Mouse (Mus musculus): ENCODE results near the gene Il23a. TPM values are rescaled to one million over a fixed set of nuclear protein-coding genes. Genes with fewer than 3 reads are reported as not detected.
A peak's percentile ranks its signal among the peaks of the same experiment; 100 is the strongest.

Il23a gene
- total and polyA plus RNA-seq, 3 experiments: 0.32 to 3.6 (median 0.49) TPM

- TF ChIP-seq CHD1 (IDR thresholded peaks at IDR 0.05; ENCODE audit: low read depth, low read length) (no peak), TBP (conservative IDR thresholded peaks at IDR 0.05; ENCODE audit: low read depth, low read length) (peak; percentile 73), JUN (IDR thresholded peaks at IDR 0.05; ENCODE audit: insufficient read depth, low read depth, low read length) (no peak), MAFK (IDR thresholded peaks at IDR 0.05; ENCODE audit: insufficient replicate concordance, low read length) (no peak)
Observed at GRCm38 (mm10) chr10:128337306-128338181, 39.0 kb upstream of the Il23a start, which contains the start of gene Cs (continued).

GRCm38 (mm10) chr10:128336597-128336996 lies 38.0 kb upstream of the Il23a start:
- no peak for DNase-seq (ENCODE audit: extremely low read depth)
- TF ChIP-seq IRF4 (IDR thresholded peaks at IDR 0.05; ENCODE audit: low read depth, low read length) (no peak), POLR2A (IDR thresholded peaks at IDR 0.05; ENCODE audit: low read depth, low read length) (no peak), POLR2AphosphoS2 (IDR thresholded peaks at IDR 0.05; ENCODE audit: low read depth, low read length) (no peak), JUN (IDR thresholded peaks at IDR 0.05; ENCODE audit: insufficient read depth, low read depth, low read length) (no peak), SIN3A (IDR thresholded peaks at IDR 0.05; ENCODE audit: low read length) (no peak), GABPA (IDR thresholded peaks at IDR 0.05; ENCODE audit: insufficient replicate concordance, low read depth, low read length) (no peak)
- Histone ChIP-seq H3K4me3 (replicated peaks in 1 of 3; ENCODE audit: low read depth in 2 of 3, low read length in 2 of 3, poor library complexity in 1 of 3) (peak overlapping the region; percentile 83 to 94 (median 94)), H3K4me2 (ENCODE audit: insufficient read depth, low read depth, poor library complexity, severe bottlenecking) (peak overlapping the region; percentile 82), H3K79me2 (replicated peaks; ENCODE audit: control insufficient read depth, extremely low read depth, insufficient read depth, poor library complexity, severe bottlenecking) (peaks cover 37% of the 10 kb centered on the region), H3K9ac (ENCODE audit: insufficient read depth, low read depth) (peak overlapping the region; percentile 86), H3K27ac (ENCODE audit: insufficient read depth, low read depth) (no peak overlapping the region), H3K9me3 (replicated peaks; ENCODE audit: low read length) (no peaks in the 10 kb centered on the region), H3K27me3 (replicated peaks) (no peaks in the 10 kb centered on the region), H3K36me3 (replicated peaks in 1 of 2; ENCODE audit: control insufficient read depth in 1 of 2, insufficient read depth in 1 of 2, low read length in 1 of 2) (peaks cover 3 to 18% of the 10 kb centered on the region in 2 experiments), H3K4me1 (ENCODE audit: control insufficient read depth in 1 of 2, insufficient read depth in 2 of 2) (peaks cover 10 to 37% of the 10 kb centered on the region in 2 experiments)
- dilution Hi-C loops (cut with MboI; ENCODE audit: extremely low pct_ligation_motif_present, extremely low pct_unique_long_range_greater_than_20kb, low sequenced_read_pairs) (no loop called here), in situ Hi-C loops (cut with MboI; ENCODE audit: low pct_ligation_motif_present, low pct_unique_long_range_greater_than_20kb, low sequenced_read_pairs) (no loop called here)

GRCm38 (mm10) chr10:128336195-128336594 lies 37.6 kb upstream of the Il23a start:
- H3K4me2 ChIP-seq (ENCODE audit: insufficient read depth, low read depth, poor library complexity, severe bottlenecking): peak overlapping the region; percentile 48
- H3K4me1 ChIP-seq (ENCODE audit: control insufficient read depth in 1 of 2, insufficient read depth in 2 of 2): peaks cover 10 to 33% of the 10 kb centered on the region in 2 experiments
- dilution Hi-C loops (cut with MboI; ENCODE audit: extremely low pct_ligation_motif_present, extremely low pct_unique_long_range_greater_than_20kb, low sequenced_read_pairs): no loop called here
- in situ Hi-C loops (cut with MboI; ENCODE audit: low pct_ligation_motif_present, low pct_unique_long_range_greater_than_20kb, low sequenced_read_pairs): no loop called here
- no peaks in the 10 kb centered on the region for H3K9me3 ChIP-seq (replicated peaks; ENCODE audit: low read length)
- no peak for TF ChIP-seq CTCF (conservative IDR thresholded peaks at IDR 0.05 in 1 of 2, IDR thresholded peaks at IDR 0.05 in 1 of 2; ENCODE audit: low read depth in 2 of 2, low read length in 2 of 2)
- peak; percentile 65 for TF ChIP-seq MEF2A (IDR thresholded peaks at IDR 0.05; ENCODE audit: borderline replicate concordance, low read depth, low read length)
- no peaks in the 10 kb centered on the region for H3K27me3 ChIP-seq (replicated peaks)
- peaks cover 3 to 14% of the 10 kb centered on the region in 2 experiments for H3K36me3 ChIP-seq (replicated peaks in 1 of 2; ENCODE audit: control insufficient read depth in 1 of 2, insufficient read depth in 1 of 2, low read length in 1 of 2)
- H3K4me3 ChIP-seq (replicated peaks in 1 of 3; ENCODE audit: low read depth in 2 of 3, low read length in 2 of 3, poor library complexity in 1 of 3): no peak overlapping the region
- peaks cover 33% of the 10 kb centered on the region for H3K79me2 ChIP-seq (replicated peaks; ENCODE audit: control insufficient read depth, extremely low read depth, insufficient read depth, poor library complexity, severe bottlenecking)
- H3K9ac ChIP-seq (ENCODE audit: insufficient read depth, low read depth): peak overlapping the region; percentile 86; the same call in 1 of the 2 replicates
- DNase-seq (ENCODE audit: extremely low read depth): no peak
- H3K27ac ChIP-seq (ENCODE audit: insufficient read depth, low read depth): no peak overlapping the region
